Mouse (Mus musculus): Measurements from ENCODE around the gene Evi5.

Gene Evi5

DNA sequence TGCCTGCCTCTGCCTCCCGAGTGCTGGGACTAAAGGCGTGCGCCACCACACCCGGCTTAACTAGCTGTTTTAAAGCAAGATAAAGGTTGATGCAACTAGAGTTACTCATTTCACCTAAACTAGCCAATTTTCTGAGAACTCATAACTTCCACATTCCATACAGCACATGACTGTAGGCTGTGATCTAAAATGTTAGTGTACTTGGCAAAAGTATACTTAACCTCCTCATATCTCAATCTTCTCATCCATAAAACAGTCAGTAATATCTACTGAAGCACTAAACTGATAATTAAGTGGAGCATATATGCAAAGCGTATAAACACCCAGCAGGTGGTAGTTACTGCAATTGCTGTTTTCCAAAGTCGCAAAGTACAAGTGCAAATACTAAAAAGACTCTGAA, 1.6 kb downstream of the Evi5 start:
- ATAC-seq (ENCODE audit: low TSS enrichment): no peak

DNA sequence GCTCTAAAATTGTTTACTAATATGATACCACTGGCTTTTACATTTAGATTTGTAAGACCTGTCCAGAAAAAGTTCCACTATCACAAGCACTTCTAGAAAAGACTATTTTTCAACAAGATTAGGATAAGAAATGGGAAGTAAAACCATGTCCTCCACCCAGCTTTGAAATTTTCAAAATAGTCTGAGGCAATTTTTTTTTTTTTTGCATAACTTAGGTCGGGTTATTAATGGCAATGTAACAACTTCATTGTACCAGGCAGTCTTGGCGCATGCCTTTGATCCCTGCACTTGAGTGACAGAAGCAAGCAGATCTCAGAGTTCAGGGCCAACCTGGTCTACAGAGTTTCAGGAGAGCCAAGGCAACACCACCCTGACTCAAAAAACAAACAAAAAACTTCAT, 5.2 kb downstream of the Evi5 start:
- no peak for ATAC-seq (ENCODE audit: low TSS enrichment)

DNA sequence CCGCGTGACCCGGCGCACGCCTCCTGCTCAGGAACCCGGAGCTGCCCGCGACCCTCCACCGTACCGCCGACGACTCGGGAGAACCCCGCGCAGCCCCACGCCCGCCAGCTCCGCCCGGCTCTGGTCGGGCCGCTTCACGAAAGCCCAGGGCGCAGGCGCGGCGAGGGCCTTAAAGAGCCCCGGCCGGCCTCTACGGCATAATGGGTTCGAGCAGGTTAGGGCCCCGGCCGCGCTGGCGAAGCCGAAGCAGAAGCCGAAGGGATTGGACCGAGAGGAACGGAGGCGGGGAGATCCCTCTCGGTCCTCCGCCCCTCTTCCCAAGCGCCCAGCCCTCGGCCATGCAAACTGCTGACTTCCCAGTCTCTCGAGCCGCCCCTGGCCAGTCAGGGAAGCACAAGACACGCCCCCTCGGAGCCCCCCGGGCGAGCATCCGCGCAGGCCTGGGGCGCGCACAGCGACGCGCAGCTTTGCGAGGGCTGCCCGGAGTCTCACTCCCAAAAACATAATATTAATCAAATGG, 5.9 kb downstream of the Evi5 start:
- ATAC-seq (ENCODE audit: low TSS enrichment): peak; percentile 85

DNA sequence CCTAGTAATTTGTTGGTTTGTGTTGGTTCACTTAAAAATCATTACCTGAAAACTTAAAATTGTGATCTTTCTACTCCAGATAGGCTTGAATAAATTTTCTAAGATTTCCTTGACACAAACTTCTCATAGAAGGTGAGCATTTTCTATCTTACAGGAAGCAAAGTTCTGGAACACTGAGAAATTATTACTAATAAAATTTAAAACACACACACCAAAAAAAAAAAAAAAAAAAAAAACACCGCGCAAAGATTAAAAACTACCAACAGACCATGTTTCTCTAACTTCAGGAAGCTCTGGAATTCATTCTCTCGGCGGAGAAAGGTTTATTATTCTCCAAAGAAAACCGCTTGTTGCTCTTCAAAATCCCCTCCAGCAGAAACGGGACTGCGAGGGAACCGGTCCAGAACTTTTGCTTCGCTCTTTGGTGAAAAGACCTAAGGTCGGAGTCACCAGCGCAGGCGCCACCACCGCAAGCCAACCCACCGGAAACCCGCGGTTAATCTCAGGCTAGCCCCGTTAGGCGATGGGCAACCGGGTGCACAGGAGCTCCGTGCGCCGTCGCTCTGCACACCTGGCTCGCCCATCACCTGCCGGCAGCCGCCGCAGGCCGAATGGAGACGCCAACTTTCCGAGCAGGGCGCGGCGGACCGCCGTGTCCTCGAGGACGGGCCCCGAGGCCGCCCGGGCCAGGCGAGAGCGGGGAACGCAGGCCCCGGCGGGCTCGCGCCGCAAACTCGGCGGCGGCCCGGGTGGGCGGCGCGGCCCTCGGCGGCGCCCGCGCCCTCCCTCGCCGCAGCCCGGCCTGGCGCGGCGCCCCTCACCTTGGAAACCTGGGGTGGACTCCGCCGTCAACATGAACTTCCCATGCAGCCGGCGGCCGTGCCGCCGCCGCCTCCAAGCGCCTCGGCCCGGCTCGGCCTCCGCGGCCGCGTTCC, 6.7 kb downstream of the Evi5 start:
- ATAC-seq (ENCODE audit: low TSS enrichment): peak; percentile 38

DNA sequence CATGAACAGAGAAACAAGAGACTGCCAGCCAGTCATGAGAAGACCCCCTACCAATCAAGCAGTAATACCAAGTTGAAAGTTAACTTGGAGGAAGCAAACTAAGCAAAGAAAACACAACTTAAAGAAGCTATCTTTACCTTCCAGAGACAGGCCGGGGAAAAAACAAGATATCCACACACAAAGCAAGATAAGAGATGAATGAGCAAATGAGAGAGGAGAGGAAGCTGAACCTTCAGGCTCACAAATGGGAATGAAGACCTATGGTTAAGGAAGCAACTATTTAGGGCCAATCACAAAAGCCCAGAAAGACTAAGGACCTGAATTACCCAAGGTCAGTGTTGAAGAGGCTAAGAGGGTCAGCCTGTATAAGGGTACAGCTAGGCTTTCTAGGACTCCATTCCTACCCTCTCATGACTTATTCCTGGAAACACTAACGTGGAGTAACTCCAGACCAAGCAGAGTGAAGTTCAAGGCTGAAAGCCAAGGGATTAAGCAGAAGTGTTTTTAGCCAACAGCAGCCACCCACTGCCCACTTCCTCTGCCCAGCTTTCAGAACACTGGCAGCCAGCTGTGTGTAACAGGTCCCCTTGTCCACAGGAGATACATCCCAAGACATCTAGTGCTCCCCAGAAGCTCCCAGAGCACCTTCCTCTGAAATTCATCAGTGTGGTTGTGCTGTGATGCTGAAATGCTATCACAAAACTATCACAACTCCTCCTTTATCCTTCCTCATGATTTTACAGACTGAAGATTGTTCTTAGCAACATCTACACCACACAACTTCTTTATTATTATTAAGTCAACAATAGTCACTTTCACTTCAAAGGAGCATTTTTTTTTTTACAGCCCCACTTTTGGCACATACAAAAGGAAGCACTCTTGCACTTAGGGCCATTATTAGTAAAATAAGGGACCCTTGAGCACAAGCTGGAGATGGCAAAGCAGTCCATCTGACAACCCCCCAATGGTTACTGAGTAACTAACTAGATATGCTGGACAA, 8.5 kb downstream of the Evi5 start:
- no peak for ATAC-seq (ENCODE audit: low TSS enrichment)

DNA sequence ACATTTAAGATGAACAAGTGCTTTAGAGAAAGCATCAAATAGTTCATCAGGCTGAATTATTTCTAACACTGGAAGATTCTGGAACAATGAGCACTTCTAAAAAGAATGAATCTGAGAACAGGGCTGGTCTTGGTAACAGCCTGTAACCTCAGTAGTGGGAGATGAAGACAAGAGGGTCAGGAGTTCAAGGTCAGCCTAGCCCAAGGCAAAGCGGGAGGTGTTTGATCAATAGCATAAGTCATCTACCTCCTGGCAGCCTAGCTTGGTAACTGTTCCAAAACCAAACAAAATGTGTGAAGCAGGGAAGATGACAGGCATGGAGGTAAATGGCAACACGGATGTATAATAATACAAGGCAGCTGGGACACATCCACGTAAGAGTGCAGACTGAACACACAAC, 10.9 kb downstream of the Evi5 start:
- ATAC-seq (ENCODE audit: low TSS enrichment): no peak

DNA sequence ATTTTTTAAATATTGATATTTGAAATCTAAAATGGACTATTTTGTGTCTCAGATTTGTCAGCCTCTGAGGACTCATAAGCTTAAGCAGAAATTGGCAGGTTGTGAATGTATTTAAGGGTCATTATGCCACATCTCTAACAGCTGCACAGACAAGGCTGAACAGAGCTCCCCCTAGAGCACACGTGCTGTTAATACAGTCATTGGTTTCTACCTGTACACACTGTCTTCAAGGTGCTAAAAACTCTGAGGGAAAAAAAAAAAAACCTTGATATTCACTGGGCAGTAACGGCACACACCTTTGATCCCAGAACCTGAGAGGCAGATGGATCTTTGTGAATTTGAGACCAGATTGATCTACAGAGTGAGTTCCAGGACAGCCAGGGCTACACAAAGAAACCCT, 15.9 kb downstream of the Evi5 start:
- no peak for ATAC-seq (ENCODE audit: low TSS enrichment)

DNA sequence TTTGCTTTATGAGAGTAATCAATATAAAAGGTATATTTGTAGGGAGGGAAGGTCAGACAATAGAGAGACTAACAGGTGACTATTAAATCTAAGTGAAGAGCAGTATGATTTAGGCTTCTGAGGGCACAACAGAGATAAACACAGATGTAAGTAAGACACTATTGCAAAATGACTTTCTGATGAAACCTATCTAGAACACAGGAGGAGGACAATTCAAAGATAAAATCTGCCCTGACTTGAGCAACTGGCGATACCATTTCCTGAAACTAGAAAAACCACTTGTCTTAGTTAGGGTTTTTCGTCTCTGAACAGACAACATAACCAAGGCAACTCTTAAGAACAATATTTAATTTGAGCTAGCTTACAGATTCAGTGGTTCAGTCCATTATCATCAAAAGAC, 19.4 kb downstream of the Evi5 start:
- ATAC-seq (ENCODE audit: low TSS enrichment): no peak

DNA sequence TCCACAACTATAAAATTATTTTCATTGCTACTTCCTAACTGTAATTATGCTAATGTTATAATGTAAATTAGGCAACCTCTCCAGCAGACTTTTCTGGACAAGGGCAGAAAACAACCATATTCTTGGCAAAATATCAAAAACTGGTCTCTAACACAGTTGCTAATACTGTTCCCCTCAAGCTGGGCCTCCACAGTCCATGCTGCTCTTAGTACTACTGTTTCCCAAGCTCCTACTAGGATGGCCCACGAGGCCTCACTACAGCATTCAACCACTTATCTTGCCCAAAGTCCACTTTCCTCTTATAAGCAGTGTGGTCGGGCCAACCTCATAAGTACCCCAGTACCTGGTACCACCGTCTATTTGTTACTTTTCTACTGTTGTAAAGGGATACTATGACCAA, 20.4 kb downstream of the Evi5 start:
- no peak for ATAC-seq (ENCODE audit: low TSS enrichment)

DNA sequence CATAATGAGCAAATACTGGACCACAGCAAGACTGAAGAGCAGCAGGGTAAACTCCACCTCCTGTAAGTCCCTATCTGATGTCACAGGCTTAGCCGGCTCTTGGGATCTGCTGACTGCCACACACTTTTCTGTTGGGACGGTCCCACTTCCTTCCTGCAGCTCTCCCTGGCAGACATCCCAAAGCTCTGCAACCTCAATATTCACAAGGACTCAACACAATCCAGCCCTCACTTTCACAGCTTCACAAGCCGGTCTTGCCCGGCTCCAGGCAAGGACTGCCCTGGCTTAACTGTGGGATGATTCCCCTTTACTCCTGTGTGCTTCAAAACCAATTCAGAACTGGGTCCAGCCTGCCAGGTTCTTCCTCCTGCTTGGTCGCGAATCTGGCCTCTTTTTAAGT, 21.1 kb downstream of the Evi5 start:
- ATAC-seq (ENCODE audit: low TSS enrichment): peak; percentile 57; the same call in 1 of the 2 replicates

DNA sequence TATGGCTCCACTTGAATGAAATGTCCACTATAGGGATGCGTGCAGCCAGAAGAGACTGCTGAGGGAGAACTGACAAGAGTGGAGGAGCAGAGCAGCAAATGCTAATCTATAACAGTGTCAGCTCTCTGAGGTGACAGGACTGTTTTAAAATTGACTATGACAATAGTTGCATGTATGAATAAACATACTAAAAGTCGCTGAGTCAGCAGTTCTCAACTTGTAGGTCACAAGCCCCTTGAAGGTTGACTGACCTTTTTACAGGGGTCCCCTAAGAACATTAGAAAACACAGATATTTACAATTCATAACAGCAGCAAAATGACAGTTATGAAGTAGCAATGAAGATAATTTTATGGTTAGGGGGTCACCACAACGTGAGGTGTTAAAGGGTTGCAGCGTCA, 25.9 kb downstream of the Evi5 start:
- no peak for ATAC-seq (ENCODE audit: low TSS enrichment)

DNA sequence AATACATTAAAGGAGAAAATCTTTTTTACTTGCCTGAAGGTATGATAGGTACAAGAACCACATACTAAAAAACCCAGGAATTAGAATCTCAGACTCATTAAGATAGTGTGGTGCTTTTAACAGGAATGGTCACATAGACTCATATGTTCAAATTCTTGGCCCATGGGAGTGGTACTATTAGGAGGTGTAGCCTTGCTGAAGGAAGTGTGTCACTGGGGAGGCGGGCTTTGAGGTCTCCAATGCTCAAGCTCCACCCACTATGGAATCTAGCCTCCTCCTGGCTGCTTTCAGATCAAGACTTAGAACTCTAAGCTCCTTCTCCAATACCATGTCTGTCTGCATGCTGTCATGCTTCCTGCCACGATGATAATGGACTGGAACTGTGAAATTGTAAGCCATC, 27.1 kb downstream of the Evi5 start:
- ATAC-seq (ENCODE audit: low TSS enrichment): no peak

DNA sequence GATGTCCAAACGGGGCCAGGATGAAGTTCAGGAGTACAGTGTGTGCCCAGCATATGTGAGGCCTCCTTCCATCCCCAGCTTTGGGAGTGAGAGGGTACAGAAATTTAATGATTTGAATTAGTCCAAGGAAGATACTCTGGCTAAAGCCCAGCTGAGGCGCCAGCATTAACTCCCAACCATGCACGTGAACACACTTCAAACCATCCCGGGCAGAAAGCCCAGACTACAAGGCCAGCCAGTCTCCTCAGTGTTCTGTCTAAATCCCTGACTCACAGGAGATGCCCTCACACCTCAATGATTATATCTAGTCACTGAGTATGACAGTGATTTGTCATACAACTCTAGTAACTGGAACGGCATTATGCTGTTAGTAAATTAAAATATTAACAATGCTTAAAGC, 27.6 kb downstream of the Evi5 start:
- peak; percentile 44; the same call in 1 of the 2 replicates for ATAC-seq (ENCODE audit: low TSS enrichment)

DNA sequence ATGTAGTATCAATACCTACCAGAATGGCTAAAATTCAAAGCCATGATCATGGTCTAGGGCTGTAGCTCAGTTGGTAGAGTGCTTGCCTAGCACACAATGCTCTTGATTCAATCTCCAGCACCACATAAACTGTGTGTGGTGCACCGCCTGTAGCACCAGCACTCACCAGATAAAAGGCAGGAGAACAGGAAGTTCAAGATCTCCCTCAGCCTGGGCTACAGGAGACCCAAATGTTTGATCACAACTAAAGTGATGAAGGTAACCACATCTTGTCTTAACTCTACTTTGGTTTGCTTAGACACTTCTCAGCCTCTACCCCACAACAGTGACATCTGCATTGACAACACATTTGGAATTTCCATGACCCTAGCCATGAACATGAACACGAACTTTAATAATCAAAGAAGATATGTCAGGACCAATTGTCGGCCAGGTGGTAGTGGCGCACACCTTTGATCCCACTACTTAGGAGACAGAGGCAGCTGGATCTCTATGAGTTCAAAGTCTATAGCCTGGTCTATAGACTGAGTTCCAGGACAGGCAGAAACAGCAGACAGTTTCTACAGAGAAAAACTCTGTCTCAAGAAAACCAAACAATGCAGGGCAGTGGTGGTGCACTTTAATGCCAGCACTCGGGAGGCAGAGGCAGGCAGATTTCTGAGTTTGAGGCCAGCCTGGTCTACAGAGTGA, 34.2 kb downstream of the Evi5 start:
- no peak for ATAC-seq (ENCODE audit: low TSS enrichment)

DNA sequence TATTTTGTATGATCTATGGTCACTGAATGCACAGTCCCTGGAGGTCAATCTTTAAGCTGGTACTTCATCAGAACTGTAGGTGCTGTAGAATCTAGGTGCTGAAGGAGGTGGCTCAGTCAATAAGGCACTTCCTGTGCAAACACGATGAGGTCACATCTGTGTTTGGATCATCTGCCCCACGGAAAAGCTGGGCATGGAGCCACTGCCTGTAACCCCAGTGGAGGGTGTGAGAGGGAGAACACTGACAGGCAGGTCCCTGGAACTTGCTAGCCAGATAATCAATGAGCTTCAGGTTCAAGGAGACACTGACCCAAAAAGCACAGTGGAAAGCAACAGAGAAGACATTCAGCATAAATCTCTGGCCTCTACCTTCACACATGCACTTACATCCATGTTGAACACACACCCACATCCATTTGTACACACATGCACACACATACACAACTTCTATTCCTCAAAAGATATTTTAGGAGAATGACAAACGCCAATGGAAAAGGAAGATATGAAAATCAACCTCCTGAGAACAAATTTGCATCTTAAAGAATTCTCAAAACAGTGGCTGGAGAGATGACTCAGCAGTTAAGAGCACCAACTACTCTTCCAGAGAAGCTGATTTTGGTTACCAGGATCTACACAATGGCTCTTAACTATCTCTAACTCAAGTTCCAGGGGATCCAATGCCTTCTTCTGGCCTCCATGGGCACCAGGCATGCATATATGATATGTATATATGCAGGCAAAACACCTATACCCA, 35.8 kb downstream of the Evi5 start:
- peak; percentile 73 for ATAC-seq (ENCODE audit: low TSS enrichment)

DNA sequence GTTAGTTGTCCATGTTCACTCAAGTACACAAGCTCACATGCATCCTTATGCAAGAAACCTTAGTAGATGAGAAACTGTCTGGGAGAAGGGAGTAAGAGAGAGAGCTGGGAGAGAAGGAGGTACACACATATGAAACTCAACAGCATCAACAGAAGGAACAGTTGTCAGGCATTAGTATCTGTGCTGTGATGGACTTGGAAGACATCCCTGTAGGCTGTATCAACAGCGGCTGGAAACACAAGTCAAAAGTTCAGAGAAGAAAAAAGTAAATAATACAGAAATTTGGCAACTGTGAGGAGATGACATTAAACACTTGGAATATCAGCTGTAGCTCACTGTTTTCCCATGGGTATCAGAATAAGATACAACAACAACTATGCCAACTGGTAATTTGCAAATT, 40.6 kb downstream of the Evi5 start:
- no peak for ATAC-seq (ENCODE audit: low TSS enrichment)

DNA sequence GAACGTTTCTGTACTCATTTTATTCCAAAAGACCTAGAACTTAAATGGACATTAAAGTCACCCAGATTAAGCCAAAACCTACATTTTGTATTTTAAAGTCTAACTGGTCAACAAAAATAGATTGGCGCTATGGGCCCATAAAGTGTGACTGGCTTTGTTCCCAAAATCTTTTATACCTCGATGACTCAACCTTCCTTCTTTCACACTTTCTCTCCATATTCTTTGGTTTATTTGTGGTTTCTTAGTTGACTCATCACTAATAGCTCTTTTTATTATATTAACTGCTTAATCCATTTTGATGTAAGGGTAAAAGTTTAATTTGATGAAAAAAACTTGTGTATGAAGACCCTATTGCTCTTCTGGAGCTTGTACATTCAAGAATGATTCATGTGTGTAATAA, 43.6 kb downstream of the Evi5 start:
- ATAC-seq (ENCODE audit: low TSS enrichment): no peak

DNA sequence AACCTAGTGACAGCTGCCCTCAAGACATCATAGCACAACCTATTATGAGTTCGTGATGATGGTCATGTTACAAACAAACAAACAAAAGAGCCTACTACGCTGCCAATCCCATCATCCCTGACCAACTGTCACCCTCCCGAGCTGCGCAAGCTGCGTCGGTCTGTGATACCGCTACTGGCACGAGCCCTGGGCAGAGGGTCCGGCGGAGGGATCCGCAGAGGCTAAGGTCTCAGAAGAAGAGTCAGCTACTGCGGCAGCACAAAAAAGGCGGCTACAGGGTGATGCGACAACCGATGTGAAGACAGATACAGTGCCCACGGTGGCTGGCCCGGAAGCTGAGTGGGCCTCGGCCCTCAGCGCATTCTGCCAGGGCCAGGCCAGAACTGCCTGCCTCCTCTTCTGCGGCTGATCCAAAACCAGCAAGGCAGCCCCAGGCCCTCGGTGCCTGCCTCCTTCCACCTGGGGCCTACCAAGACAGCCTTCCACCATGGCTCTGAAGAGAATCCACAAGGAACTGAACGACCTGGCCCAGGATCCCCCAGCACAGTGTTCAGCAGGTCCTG, 44.8 kb downstream of the Evi5 start, which contains the start of gene Ube2d2b:
Ube2d2b (plus strand) TSS at position 102 of the 563 bp plus-strand sequence.
- no peak for ATAC-seq (ENCODE audit: low TSS enrichment)

DNA sequence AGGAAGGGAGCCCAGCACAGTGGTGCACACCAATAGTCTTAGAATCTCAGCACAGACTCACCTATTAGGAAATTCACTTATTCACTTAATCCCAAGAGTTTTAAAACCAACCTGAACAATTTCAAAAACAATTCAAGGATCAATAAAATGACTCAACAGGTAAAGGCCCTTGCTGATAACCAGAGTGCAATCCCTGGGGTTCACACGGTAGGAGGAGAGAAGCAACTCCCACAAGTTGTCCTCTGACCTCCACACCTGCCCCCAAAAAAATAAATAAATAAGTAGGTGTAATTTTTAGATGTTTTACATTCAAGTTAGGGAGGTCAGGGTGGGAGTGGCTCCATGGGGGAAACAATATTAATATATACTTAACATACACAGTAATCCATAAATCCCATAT, 52.4 kb downstream of the Evi5 start:
- no peak for ATAC-seq (ENCODE audit: low TSS enrichment)

DNA sequence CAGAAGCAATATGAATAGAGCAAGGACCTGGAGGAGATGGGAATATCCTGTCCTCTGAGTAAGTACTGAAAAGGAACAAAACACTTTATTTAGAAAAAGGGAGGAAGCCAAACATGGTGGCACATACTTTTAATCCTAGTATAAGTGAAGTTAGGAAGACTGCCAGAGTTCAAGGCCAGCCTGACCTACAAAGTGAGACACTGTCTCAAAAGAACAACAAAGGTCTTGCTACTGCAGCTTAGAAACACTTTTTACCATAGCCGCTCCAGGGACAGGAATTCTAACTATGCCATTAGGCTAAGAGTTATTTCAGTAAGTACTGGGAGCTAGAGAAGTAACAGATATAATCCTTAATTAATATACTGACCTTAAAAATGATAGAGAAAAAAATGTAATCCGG, 60.3 kb downstream of the Evi5 start:
- ATAC-seq (ENCODE audit: low TSS enrichment): no peak

DNA sequence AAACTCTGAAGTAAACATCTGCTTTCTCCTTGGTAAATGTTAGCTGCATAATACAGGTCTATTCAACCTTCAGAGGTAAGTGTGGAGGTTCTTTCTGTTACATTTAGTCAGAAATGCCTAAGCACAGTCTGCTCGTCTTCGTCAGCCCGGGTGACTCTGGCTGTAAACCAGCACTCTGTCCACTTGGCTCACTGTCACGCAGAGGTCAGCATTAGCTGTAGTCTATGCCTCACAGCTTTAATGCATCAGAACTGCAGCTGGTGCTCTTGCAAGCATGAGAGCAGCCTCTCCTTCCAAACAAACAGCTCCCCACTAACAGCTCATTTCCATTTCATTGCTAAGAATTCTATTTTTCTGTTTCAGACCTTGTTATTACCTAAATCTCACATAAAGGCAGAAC, 67.4 kb downstream of the Evi5 start:
- ATAC-seq (ENCODE audit: low TSS enrichment): no peak
